Mouse (Mus musculus): ENCODE data around the gene Tmem178b. TPM values are rescaled to one million over a fixed set of nuclear protein-coding genes. Genes with fewer than 3 reads are reported as not detected.

Gene Tmem178b
- polyA plus RNA-seq, 1 experiment from 2014 or later, result 0.14 TPM

DNA sequence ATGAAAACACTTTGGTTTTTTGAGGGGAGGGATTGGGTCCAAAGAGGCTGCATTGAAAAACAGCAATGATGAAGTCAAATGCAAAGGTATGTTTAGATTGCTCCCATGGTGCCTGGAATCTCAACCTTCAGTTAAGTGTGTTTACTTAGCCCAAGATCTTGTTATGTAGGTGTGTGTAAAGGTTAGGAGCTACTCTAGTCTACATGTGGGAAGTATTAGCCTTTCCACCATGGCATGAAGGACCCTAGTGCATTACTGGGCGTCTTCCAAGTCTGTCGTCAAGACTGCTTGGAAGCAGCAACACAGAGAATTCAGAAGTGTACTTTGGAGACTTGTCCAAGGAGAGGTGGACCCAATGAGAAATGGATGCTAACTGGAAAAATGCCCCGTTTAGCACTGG lies 205.3 kb downstream of the Tmem178b start:
- no peak overlapping the region for H3K4me3 ChIP-seq (ENCODE audit: low read length)
- peak; percentile 78 for ATAC-seq (ENCODE audit: low read depth)
- no peaks in the 10 kb centered on the region for H3K36me3 ChIP-seq (ENCODE audit: control insufficient read depth, insufficient read depth, low read length)
- H3K27me3 ChIP-seq (ENCODE audit: control insufficient read depth, insufficient read depth, low read depth, low read length), result no peaks in the 10 kb centered on the region
- H3K9ac ChIP-seq (ENCODE audit: low read length), result no peak overlapping the region
- no peak overlapping the region for H3K4me2 ChIP-seq (ENCODE audit: low read depth, low read length)
- H3K27ac ChIP-seq (ENCODE audit: low read length), result no peak overlapping the region
- peaks cover 2% of the 10 kb centered on the region; the same call in 1 of the 2 replicates for H3K4me1 ChIP-seq (replicated peaks; ENCODE audit: control insufficient read depth, insufficient read depth, low read length)
- WGBS, result 66% methylated on average over 3 of the region's 3 CpGs
- H3K9me3 ChIP-seq (ENCODE audit: control insufficient read depth, low read length), result no peaks in the 10 kb centered on the region

DNA sequence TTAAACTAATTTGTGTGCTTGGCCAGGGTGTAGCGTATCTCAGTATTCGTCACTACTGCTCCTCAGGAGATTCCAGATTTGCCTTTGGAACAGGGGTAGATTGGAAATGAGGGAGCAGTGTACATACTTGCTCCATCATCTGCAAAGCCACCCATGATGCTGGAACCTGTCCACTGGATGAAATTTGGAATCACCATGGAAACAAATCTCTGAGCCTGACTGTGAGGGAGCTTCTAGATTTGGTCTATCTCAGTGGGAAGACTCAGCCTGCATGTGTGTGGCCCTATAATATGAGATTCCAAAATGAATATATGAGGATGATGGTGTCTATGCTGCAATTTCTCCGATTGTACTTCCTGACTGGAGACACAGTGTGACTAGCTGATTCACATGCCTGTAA lies 210.7 kb downstream of the Tmem178b start:
- Histone ChIP-seq H3K4me2 (ENCODE audit: low read depth, low read length) (no peak overlapping the region), H3K27me3 (ENCODE audit: control insufficient read depth, insufficient read depth, low read depth, low read length) (no peaks in the 10 kb centered on the region), H3K4me1 (replicated peaks; ENCODE audit: control insufficient read depth, insufficient read depth, low read length) (peaks cover 2% of the 10 kb centered on the region; the same call in 1 of the 2 replicates), H3K4me3 (ENCODE audit: low read length) (no peak overlapping the region), H3K36me3 (ENCODE audit: control insufficient read depth, insufficient read depth, low read length) (no peaks in the 10 kb centered on the region), H3K9me3 (ENCODE audit: control insufficient read depth, low read length) (no peaks in the 10 kb centered on the region), H3K9ac (ENCODE audit: low read length) (no peak overlapping the region), H3K27ac (ENCODE audit: low read length) (no peak overlapping the region)
- ATAC-seq (ENCODE audit: low read depth), result no peak
- WGBS, result 80% methylated on average over 3 of the region's 3 CpGs

DNA sequence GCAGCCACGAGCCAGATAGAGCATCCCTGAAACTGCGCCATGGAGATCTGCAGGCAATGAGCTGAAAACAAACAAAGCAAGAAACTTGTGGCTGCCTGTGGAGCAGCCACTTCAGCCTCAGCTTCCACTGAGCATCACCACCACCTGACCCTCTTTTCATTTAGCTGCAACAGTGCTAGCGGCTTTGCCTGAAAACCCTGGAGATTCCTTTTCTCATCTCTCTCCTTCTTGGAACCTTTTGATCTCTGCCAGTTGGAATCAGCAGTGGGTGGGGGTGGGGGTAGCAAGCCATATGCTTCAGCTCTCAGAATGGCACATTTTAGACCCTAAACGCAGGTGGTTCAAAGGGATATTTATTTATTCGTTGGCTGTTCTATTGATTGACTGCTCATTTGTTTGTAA lies 218.2 kb downstream of the Tmem178b start:
- H3K4me1 ChIP-seq (replicated peaks; ENCODE audit: control insufficient read depth, insufficient read depth, low read length), result no peaks in the 10 kb centered on the region
- 8% methylated on average over 5 of the region's 5 CpGs for WGBS
- ATAC-seq (ENCODE audit: low read depth), result no peak

DNA sequence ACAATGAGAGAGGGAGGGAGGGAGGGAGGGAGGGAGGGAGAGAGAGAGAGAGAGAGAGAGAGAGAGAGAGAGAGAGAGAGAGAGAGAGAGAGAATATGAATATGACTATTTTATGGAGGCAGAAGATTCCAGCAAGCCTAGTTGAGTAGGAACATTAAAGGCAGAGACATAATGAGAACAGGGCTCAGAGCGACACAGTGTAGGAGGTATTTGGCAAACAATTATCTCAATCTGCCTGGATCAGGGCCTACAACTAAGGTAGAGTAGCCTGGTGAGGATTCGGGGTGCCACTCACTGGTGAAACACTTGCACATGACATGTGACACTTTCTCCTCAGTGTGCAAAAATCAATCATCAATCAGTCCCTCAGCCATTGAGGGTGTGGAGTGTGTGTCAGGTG lies 225.4 kb downstream of the Tmem178b start:
- H3K27ac ChIP-seq (ENCODE audit: low read length), result no peak overlapping the region
- H3K9ac ChIP-seq (ENCODE audit: low read length), result no peak overlapping the region
- no peaks in the 10 kb centered on the region for H3K9me3 ChIP-seq (ENCODE audit: control insufficient read depth, low read length)
- H3K4me2 ChIP-seq (ENCODE audit: low read depth, low read length), result no peak overlapping the region
- no peaks in the 10 kb centered on the region for H3K36me3 ChIP-seq (ENCODE audit: control insufficient read depth, insufficient read depth, low read length)
- no peak for ATAC-seq (ENCODE audit: low read depth)
- H3K27me3 ChIP-seq (ENCODE audit: control insufficient read depth, insufficient read depth, low read depth, low read length), result no peaks in the 10 kb centered on the region
- no peak overlapping the region for H3K4me3 ChIP-seq (ENCODE audit: low read length)
- WGBS, result 85% methylated on average over 2 of the region's 2 CpGs
- no peaks in the 10 kb centered on the region for H3K4me1 ChIP-seq (replicated peaks; ENCODE audit: control insufficient read depth, insufficient read depth, low read length)

More for the DNA sequence above, 218.2 kb downstream of the Tmem178b start:
- Histone ChIP-seq H3K36me3 (ENCODE audit: control insufficient read depth, insufficient read depth, low read length) (no peaks in the 10 kb centered on the region), H3K9me3 (ENCODE audit: control insufficient read depth, low read length) (no peaks in the 10 kb centered on the region), H3K4me2 (ENCODE audit: low read depth, low read length) (no peak overlapping the region), H3K27me3 (ENCODE audit: control insufficient read depth, insufficient read depth, low read depth, low read length) (no peaks in the 10 kb centered on the region), H3K27ac (ENCODE audit: low read length) (no peak overlapping the region), H3K9ac (ENCODE audit: low read length) (no peak overlapping the region), H3K4me3 (ENCODE audit: low read length) (no peak overlapping the region)

DNA sequence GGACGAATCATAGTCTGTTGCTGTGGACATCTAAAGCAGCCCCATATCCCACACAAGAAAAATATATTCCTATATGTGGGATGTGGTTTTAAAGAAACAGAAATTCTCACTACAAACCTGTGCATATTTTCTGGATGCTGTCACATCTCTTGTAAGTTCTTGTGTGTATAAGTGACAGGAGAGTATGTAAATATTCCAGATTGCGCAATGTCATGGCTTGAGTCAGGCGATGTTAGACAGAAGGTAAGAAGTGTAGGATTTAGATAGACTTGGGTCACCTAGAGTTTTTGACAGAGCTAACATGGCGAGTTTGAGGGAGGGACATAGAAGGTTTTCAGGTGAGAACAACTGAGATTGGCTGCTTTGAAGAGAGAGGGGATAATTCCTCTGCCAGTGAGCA lies 228.7 kb downstream of the Tmem178b start:
- H3K9me3 ChIP-seq (ENCODE audit: control insufficient read depth, low read length), result no peaks in the 10 kb centered on the region
- no peak overlapping the region for H3K4me2 ChIP-seq (ENCODE audit: low read depth, low read length)
- no peak overlapping the region for H3K4me3 ChIP-seq (ENCODE audit: low read length)
- no peak overlapping the region for H3K27ac ChIP-seq (ENCODE audit: low read length)
- WGBS, result 59% methylated on average over 4 of the region's 4 CpGs
- no peak for ATAC-seq (ENCODE audit: low read depth)
- no peaks in the 10 kb centered on the region for H3K36me3 ChIP-seq (ENCODE audit: control insufficient read depth, insufficient read depth, low read length)
- H3K4me1 ChIP-seq (replicated peaks; ENCODE audit: control insufficient read depth, insufficient read depth, low read length), result no peaks in the 10 kb centered on the region
- no peaks in the 10 kb centered on the region for H3K27me3 ChIP-seq (ENCODE audit: control insufficient read depth, insufficient read depth, low read depth, low read length)
- no peak overlapping the region for H3K9ac ChIP-seq (ENCODE audit: low read length)

DNA sequence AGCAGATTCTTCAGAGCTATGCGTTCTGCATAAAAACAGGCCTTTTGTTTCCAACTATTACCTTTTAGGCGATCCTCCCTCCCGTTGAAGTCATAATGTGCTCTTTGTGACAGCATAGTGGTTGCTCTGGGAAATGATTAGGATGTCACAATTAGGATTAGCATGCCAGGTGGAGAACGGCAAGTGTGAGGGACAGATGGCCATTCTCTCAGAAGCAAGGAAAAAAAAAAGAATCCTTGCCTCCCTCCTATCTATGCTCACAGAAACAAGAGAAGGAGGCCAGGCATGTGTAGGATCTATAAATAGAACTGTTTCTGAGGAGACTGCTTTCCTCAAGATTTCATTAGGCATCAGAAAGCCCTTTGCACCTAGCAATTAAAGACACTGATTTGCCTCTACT lies 229.8 kb downstream of the Tmem178b start:
- Histone ChIP-seq H3K9me3 (ENCODE audit: control insufficient read depth, low read length) (no peaks in the 10 kb centered on the region), H3K36me3 (ENCODE audit: control insufficient read depth, insufficient read depth, low read length) (no peaks in the 10 kb centered on the region), H3K27me3 (ENCODE audit: control insufficient read depth, insufficient read depth, low read depth, low read length) (no peaks in the 10 kb centered on the region), H3K27ac (ENCODE audit: low read length) (no peak overlapping the region), H3K4me1 (replicated peaks; ENCODE audit: control insufficient read depth, insufficient read depth, low read length) (no peaks in the 10 kb centered on the region), H3K4me2 (ENCODE audit: low read depth, low read length) (no peak overlapping the region), H3K9ac (ENCODE audit: low read length) (no peak overlapping the region), H3K4me3 (ENCODE audit: low read length) (no peak overlapping the region)
- WGBS, result 49% methylated on average over 4 of the region's 4 CpGs
- ATAC-seq (ENCODE audit: low read depth), result no peak

DNA sequence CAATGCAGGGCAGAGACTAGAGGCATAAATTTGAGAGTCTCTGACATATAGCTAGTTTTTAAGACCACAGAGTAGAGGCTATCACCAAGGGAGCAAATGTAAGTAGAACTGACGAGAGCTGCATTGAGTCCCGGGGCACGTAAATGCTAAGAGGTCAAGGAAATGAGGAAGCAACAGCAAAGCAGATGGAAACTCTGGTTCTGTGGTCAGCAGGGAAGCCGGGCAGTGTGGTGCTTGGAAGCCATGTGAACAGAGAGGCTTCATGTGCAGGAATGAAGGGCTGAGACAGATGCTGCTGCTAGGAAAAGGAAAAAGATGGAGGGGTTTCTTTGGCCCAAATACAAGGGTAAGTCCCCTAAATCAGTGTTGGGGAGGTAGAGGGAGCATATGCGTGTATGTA lies 237.0 kb downstream of the Tmem178b start:
- WGBS, result 67% methylated on average over 5 of the region's 5 CpGs
- Histone ChIP-seq H3K4me1 (replicated peaks; ENCODE audit: control insufficient read depth, insufficient read depth, low read length) (no peaks in the 10 kb centered on the region), H3K9me3 (ENCODE audit: control insufficient read depth, low read length) (no peaks in the 10 kb centered on the region), H3K4me3 (ENCODE audit: low read length) (no peak overlapping the region), H3K27ac (ENCODE audit: low read length) (no peak overlapping the region), H3K4me2 (ENCODE audit: low read depth, low read length) (no peak overlapping the region), H3K27me3 (ENCODE audit: control insufficient read depth, insufficient read depth, low read depth, low read length) (no peaks in the 10 kb centered on the region), H3K9ac (ENCODE audit: low read length) (no peak overlapping the region), H3K36me3 (ENCODE audit: control insufficient read depth, insufficient read depth, low read length) (no peaks in the 10 kb centered on the region)
- no peak for ATAC-seq (ENCODE audit: low read depth)

DNA sequence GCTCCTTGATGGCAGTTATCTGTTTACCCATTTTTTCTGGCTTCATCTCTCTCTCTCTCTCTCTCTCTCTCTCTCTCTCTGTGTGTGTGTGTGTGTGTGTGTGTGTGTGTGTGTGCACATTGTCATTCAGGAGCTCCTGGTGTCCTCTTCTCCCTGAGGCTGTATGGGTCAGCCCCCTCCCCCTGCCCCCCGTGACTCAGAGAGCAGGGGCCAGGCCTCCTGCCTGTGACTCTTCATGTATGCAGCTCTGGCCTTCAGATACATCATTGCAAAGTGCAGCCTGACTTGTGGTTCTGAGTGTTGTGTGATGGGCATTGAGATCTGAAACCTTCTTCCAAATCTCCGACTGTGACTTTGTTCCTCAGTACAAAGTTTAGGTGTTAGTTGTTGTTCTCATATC lies 237.7 kb downstream of the Tmem178b start:
- no peaks in the 10 kb centered on the region for H3K9me3 ChIP-seq (ENCODE audit: control insufficient read depth, low read length)
- no peaks in the 10 kb centered on the region for H3K4me1 ChIP-seq (replicated peaks; ENCODE audit: control insufficient read depth, insufficient read depth, low read length)
- H3K4me2 ChIP-seq (ENCODE audit: low read depth, low read length), result no peak overlapping the region
- ATAC-seq (ENCODE audit: low read depth), result no peak
- no peaks in the 10 kb centered on the region for H3K36me3 ChIP-seq (ENCODE audit: control insufficient read depth, insufficient read depth, low read length)
- no peaks in the 10 kb centered on the region for H3K27me3 ChIP-seq (ENCODE audit: control insufficient read depth, insufficient read depth, low read depth, low read length)
- H3K9ac ChIP-seq (ENCODE audit: low read length), result no peak overlapping the region
- no peak overlapping the region for H3K27ac ChIP-seq (ENCODE audit: low read length)
- WGBS, result 70% methylated on average over 2 of the region's 2 CpGs
- H3K4me3 ChIP-seq (ENCODE audit: low read length), result no peak overlapping the region

DNA sequence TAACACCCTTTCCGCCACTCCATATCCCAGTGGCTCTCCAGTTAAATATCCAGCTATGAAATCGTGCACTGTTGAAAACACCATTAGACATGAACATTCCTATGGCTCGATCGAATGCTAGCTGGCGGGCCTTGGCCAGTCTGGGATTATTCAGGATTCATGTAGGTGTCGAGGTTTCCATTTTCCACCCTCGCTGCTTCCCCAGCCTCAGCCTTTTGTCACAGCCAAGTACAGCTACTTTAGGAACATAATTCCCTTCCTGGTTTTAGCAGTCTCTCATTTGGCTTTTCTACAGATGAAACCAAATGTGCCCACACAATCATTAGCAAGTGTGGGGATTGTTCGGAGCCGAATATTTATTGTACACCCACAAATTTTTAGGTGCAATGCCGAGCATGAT lies 239.4 kb downstream of the Tmem178b start:
- no peak overlapping the region for H3K4me3 ChIP-seq (ENCODE audit: low read length)
- H3K9ac ChIP-seq (ENCODE audit: low read length), result no peak overlapping the region
- 80% methylated on average over 10 of the region's 10 CpGs for WGBS
- H3K27me3 ChIP-seq (ENCODE audit: control insufficient read depth, insufficient read depth, low read depth, low read length), result no peaks in the 10 kb centered on the region
- no peak for ATAC-seq (ENCODE audit: low read depth)
- H3K4me1 ChIP-seq (replicated peaks; ENCODE audit: control insufficient read depth, insufficient read depth, low read length), result no peaks in the 10 kb centered on the region
- H3K4me2 ChIP-seq (ENCODE audit: low read depth, low read length), result no peak overlapping the region
- no peaks in the 10 kb centered on the region for H3K36me3 ChIP-seq (ENCODE audit: control insufficient read depth, insufficient read depth, low read length)
- H3K27ac ChIP-seq (ENCODE audit: low read length), result no peak overlapping the region
- H3K9me3 ChIP-seq (ENCODE audit: control insufficient read depth, low read length), result no peaks in the 10 kb centered on the region

DNA sequence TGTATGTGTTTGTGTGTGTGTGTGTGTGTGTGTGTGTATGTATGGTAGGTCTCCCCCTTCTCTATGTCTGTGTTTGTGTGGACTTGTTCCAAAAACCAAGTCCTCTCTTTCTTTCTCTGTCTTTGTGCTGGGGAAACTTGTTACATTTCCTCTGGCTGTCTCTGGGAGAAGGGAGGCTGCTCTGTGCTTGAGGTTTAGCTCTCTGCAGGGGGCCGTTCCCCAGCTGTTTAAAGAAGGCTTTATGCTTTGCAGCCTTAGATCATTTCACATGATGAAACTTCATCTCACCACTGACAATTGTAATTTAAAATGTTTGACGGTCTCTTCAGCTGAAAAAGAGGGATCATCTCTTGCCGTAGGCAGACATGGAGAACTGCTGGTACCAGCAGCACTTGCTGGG lies 243.2 kb downstream of the Tmem178b start:
- Histone ChIP-seq H3K27ac (ENCODE audit: low read length) (no peak overlapping the region), H3K9me3 (ENCODE audit: control insufficient read depth, low read length) (no peaks in the 10 kb centered on the region), H3K4me2 (ENCODE audit: low read depth, low read length) (no peak overlapping the region), H3K4me1 (replicated peaks; ENCODE audit: control insufficient read depth, insufficient read depth, low read length) (no peaks in the 10 kb centered on the region), H3K4me3 (ENCODE audit: low read length) (no peak overlapping the region), H3K9ac (ENCODE audit: low read length) (no peak overlapping the region), H3K36me3 (ENCODE audit: control insufficient read depth, insufficient read depth, low read length) (no peaks in the 10 kb centered on the region), H3K27me3 (ENCODE audit: control insufficient read depth, insufficient read depth, low read depth, low read length) (no peaks in the 10 kb centered on the region)
- no peak for ATAC-seq (ENCODE audit: low read depth)
- WGBS, result 56% methylated on average over 3 of the region's 3 CpGs
